Mouse (Mus musculus): ENCODE measurements around the gene Nr1i3. TPM values are rescaled to one million over a fixed set of nuclear protein-coding genes. Genes with fewer than 3 reads are reported as not detected.
"Not testable (repeated sequence)": the region's sequence is repeated elsewhere in the genome, so short reads cannot be mapped to it uniquely, and the experiment has no call there.

The Nr1i3 gene
- total RNA-seq, 1 experiment from 2014 or later: 1.5 TPM

GRCm38 (mm10) chr1:171240911-171241310 lies 27.1 kb downstream of the Nr1i3 start:
- ATAC-seq (replicated peaks in 1 of 2; ENCODE audit: insufficient read depth in 1 of 2, low FRiP score in 2 of 2, low TSS enrichment in 1 of 2, low read depth in 1 of 2, poor library complexity in 2 of 2, severe bottlenecking in 2 of 2): no peak

- not testable (repeated sequence) for ATAC-seq (replicated peaks in 1 of 2; ENCODE audit: insufficient read depth in 1 of 2, low FRiP score in 2 of 2, low TSS enrichment in 1 of 2, low read depth in 1 of 2, poor library complexity in 2 of 2, severe bottlenecking in 2 of 2)
Measured at GRCm38 (mm10) chr1:171241952-171242351, 28.2 kb downstream of the Nr1i3 start.

GRCm38 (mm10) chr1:171245353-171245752 lies 31.6 kb downstream of the Nr1i3 start:
- no peak for ATAC-seq (replicated peaks in 1 of 2; ENCODE audit: insufficient read depth in 1 of 2, low FRiP score in 2 of 2, low TSS enrichment in 1 of 2, low read depth in 1 of 2, poor library complexity in 2 of 2, severe bottlenecking in 2 of 2)

GRCm38 (mm10) chr1:171246709-171247452 lies 33.1 kb downstream of the Nr1i3 start:
- peak; percentile 97 to 99 for ATAC-seq (replicated peaks in 1 of 2; ENCODE audit: insufficient read depth in 1 of 2, low FRiP score in 2 of 2, low TSS enrichment in 1 of 2, low read depth in 1 of 2, poor library complexity in 2 of 2, severe bottlenecking in 2 of 2)

GRCm38 (mm10) chr1:171247453-171247841 lies 33.7 kb downstream of the Nr1i3 start:
- peak in 1 of 2 experiments; percentile 3; a peak in 1 of 4 replicates for ATAC-seq (replicated peaks in 1 of 2; ENCODE audit: insufficient read depth in 1 of 2, low FRiP score in 2 of 2, low TSS enrichment in 1 of 2, low read depth in 1 of 2, poor library complexity in 2 of 2, severe bottlenecking in 2 of 2)

GRCm38 (mm10) chr1:171247916-171248315 lies 34.1 kb downstream of the Nr1i3 start:
- ATAC-seq (replicated peaks in 1 of 2; ENCODE audit: insufficient read depth in 1 of 2, low FRiP score in 2 of 2, low TSS enrichment in 1 of 2, low read depth in 1 of 2, poor library complexity in 2 of 2, severe bottlenecking in 2 of 2): no peak

- ATAC-seq (replicated peaks in 1 of 2; ENCODE audit: insufficient read depth in 1 of 2, low FRiP score in 2 of 2, low TSS enrichment in 1 of 2, low read depth in 1 of 2, poor library complexity in 2 of 2, severe bottlenecking in 2 of 2): no peak
Measured at GRCm38 (mm10) chr1:171248386-171249226, 34.8 kb downstream of the Nr1i3 start.

GRCm38 (mm10) chr1:171249913-171250600 lies 36.3 kb downstream of the Nr1i3 start, which contains the start of gene Adamts4:
Gene Adamts4 (plus strand): TSS chr1:171250421.
- ATAC-seq (replicated peaks in 1 of 2; ENCODE audit: insufficient read depth in 1 of 2, low FRiP score in 2 of 2, low TSS enrichment in 1 of 2, low read depth in 1 of 2, poor library complexity in 2 of 2, severe bottlenecking in 2 of 2): no peak

- ATAC-seq (replicated peaks in 1 of 2; ENCODE audit: insufficient read depth in 1 of 2, low FRiP score in 2 of 2, low TSS enrichment in 1 of 2, low read depth in 1 of 2, poor library complexity in 2 of 2, severe bottlenecking in 2 of 2): no peak
Measured at GRCm38 (mm10) chr1:171250680-171251593, 37.2 kb downstream of the Nr1i3 start, which contains the start of gene Ndufs2. Gene Ndufs2 (minus strand): TSS chr1:171251388.

- no peak for ATAC-seq (replicated peaks in 1 of 2; ENCODE audit: insufficient read depth in 1 of 2, low FRiP score in 2 of 2, low TSS enrichment in 1 of 2, low read depth in 1 of 2, poor library complexity in 2 of 2, severe bottlenecking in 2 of 2)
Measured at GRCm38 (mm10) chr1:171251594-171252324, 38.0 kb downstream of the Nr1i3 start.

- no peak for ATAC-seq (replicated peaks in 1 of 2; ENCODE audit: insufficient read depth in 1 of 2, low FRiP score in 2 of 2, low TSS enrichment in 1 of 2, low read depth in 1 of 2, poor library complexity in 2 of 2, severe bottlenecking in 2 of 2)
Measured at GRCm38 (mm10) chr1:171252415-171252814, 38.6 kb downstream of the Nr1i3 start.

- no peak for ATAC-seq (replicated peaks in 1 of 2; ENCODE audit: insufficient read depth in 1 of 2, low FRiP score in 2 of 2, low TSS enrichment in 1 of 2, low read depth in 1 of 2, poor library complexity in 2 of 2, severe bottlenecking in 2 of 2)
Measured at GRCm38 (mm10) chr1:171256095-171256818, 42.5 kb downstream of the Nr1i3 start.

GRCm38 (mm10) chr1:171256937-171257548 lies 43.3 kb downstream of the Nr1i3 start:
- peak; percentile 23 to 63; a peak in 2 of 4 replicates for ATAC-seq (replicated peaks in 1 of 2; ENCODE audit: insufficient read depth in 1 of 2, low FRiP score in 2 of 2, low TSS enrichment in 1 of 2, low read depth in 1 of 2, poor library complexity in 2 of 2, severe bottlenecking in 2 of 2)

- ATAC-seq (replicated peaks in 1 of 2; ENCODE audit: insufficient read depth in 1 of 2, low FRiP score in 2 of 2, low TSS enrichment in 1 of 2, low read depth in 1 of 2, poor library complexity in 2 of 2, severe bottlenecking in 2 of 2): no peak
Measured at GRCm38 (mm10) chr1:171257781-171258180, 44.0 kb downstream of the Nr1i3 start.

GRCm38 (mm10) chr1:171258921-171259320 lies 45.2 kb downstream of the Nr1i3 start:
- ATAC-seq (replicated peaks in 1 of 2; ENCODE audit: insufficient read depth in 1 of 2, low FRiP score in 2 of 2, low TSS enrichment in 1 of 2, low read depth in 1 of 2, poor library complexity in 2 of 2, severe bottlenecking in 2 of 2): no peak

Measured in hematopoietic stem cell, adult 5-6 weeks (primary cell).